Mouse (Mus musculus) cerebellum, postnatal 25 days (tissue): ENCODE data around the gene Rbbp4.
"Not testable (repeated sequence)": the region's sequence is repeated elsewhere in the genome, so short reads cannot be mapped to it uniquely, and the experiment has no call there.

Experiments used
- DNase-seq, 2 experiments: peaks; one replicate each; pipeline ENCODE4 v3.0.0; 2021; ENCODE audit warnings: mixed read lengths in 2 of 2

Rbbp4 gene

DNA sequence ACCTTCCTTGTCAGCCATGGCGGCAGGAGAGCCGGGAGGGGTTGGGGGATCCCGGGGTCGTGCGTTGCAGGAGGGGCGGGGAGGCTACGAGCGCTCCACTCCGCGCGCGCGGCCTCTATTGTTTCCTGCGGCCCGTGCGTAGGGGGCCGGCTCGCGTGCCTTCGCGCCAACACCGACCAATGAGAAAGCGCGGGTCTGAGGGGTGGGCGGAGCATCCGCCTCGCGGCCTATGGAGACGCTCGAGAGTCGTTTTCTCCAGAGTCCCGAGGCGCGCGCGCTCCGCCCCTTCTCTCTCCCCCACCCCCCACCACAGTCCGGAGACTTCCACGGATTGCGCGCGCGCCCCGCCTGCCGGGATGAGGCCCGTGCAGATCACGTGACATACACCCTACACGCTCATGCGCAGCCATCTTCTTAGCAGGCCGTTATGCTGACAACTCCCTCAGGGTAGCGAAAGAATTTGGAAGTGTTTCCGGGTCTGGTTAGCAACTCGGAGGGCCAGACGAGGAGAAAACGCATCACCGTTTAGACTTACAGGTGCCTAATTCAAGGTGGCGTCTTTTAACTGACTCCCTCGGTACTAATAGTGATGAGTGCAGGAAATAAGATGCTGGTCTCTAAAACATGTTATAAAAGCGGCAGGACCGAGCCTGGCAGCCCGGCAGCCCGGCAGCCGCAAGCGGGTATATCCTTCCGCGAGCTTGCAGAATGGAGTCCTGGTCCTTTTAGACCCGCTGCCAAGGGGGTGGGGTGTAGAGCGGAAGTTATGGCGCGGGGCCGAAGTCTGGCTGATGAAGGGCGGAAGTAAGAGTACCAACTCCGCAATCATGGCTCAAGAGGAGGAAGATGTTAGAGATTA, at the start of gene Rbbp4, which contains the start of gene Zbtb8os:
Rbbp4 (minus strand) TSS at position 155 of the 859 bp plus-strand sequence.
Zbtb8os (plus strand) TSS at position 480 of the 859 bp plus-strand sequence.
- peak; percentile 96 to 98 for DNase-seq

DNA sequence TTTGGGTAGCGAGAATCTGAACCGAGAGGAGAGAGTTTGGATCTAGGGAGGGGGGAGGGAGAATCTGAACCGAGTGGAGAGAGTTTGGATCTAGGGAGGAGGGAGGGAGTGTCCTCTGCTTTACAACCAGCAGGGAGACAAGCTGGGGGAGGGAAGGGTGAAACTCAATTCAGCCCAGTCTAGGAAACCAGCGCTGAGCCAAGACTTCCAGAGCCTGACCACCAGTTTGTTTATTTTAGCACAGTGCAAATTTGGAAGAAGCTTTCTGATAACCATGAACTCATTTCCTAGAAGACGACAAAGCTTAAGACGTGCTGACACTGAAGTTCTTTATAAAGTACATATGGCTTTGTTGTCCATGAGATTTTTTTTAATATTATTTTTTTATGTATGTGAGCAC, 49.3 kb upstream of the Rbbp4 start:
- DNase-seq: no peak

DNA sequence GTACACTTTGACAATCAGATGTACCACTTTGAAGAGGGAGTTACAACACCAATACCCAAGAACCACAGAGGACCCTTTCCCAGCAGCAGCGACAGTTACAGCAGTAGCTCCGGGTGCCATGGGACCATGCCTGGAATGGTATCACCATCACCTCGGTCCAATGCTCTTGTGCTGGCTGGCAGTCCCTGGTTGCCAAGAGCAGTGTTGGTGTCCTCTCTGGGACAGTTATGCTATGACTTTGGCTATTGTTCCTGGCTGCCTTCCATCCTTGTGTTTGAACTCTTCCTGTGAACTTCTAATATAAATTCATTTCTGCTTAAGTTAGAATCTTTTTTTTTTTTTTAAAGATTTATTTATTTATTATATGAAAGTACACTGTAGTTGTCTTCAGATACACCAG, 48.4 kb upstream of the Rbbp4 start:
- DNase-seq: no peak

DNA sequence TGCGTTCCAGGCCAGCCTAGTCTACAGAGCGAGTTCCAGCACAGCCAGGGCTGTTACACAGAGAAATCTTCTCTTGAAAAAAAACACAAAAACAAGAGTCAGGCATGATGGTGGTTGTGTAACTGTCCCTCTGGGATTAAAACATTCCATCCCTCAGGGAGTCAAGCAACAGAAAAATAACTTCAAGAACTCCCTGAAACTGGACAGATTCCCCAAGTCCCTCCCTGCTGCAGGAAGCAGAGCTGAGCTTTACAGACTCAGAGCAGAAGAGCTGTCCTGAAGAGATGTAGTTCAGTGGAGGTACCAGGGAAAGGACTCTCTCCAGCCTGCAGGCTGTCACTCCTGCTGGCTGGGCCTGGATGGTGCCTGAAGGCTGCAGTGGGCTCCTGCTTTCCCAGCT, 47.3 kb upstream of the Rbbp4 start:
- no peak for DNase-seq

DNA sequence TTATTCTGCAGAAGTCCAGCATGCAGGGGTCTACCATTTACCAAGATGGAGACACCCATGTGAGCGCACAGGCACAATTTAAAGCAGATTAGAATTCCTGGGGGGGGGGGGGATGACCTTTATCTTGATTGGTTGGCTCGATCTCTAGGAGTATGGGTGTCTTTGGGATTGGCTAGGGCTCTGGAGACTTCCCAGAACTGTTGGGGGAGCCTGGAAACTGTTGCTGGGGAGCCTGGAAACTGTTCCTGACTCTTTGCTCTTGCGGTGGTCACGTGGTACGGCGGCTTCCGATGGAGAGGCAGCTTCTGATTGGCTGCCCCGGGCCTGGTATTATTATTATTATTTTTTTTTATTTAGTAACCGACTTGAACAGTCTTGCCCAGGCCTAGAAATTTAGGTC, 46.9 kb upstream of the Rbbp4 start:
- no peak for DNase-seq

DNA sequence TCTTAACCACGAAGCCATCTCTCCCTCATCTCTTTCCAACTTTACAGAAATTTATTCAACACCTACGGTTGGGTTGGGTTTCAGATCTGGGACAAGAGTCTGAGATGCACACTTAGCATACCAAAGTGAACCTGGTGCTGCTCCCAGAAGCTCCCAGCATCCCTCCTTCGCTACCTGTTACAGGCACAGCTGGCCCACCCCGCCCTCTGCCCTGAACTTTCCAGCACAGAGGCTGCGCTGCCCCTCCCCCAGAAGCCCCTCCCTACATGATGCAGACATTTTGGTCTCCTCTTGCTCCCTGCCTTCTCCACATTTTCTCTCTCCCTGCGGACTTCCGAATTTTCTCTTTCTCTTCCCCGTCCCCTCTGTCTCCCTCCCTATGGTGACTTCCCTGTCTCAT, 46.0 kb upstream of the Rbbp4 start:
- no peak for DNase-seq

DNA sequence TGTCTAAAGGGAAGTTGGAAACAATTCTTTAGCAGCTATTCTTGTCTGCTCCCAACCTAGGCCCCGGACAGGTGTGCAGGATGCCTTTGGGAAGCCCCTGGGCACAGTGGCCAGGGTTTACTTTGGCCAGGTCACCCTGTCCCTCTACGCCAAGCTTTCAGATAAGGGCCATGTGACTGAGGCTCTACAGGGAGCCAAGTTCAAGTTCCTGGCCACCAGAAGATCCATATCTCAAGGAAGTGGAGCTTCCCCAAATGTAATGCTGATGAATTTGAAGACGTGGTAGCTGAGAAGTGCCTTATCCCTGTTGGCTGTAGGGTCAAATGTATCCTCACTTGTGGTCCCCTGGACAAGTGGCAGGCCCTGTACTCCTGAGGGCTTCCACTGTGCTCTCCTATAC, 44.6 kb upstream of the Rbbp4 start:
- no peak for DNase-seq

DNA sequence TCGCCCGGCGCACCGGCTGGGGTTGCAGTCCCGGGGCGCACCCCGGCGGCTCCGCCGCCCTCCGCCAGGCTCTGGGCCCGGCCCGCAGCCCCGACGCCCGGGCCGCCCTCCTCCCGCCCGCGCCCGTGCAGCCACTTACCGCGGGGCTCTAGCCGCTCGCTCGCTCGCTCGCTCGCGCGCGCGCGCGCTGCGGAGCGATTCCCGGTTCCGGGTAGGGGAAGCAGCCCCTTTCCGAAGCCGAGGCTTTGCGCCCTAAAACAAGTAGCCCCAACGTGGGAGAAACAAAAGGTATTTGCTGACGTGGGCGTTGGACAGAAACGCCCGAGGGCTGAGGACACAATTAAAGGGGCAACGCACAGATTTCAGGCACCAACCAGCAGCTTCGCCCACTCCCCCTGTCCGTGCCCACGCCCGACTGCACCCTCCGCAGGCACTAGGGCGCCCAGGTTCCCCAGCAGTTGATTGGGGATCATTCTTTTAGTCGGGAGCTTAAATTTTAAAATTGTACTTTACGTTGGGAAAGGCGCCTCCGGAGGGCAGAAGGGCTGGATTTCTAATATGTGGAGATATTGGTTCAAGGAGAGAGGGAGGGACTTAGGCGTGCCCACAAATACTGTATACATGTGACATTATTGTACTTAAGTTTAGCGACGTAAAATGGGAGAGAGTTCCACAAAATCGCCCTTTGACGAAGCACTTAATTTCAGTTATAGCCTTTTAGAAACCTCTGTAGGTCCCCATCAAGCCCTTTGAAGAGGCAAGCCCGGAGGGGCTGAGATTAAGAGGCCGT, 42.6 kb upstream of the Rbbp4 start, which contains the start of gene Zbtb8a:
Zbtb8a (minus strand) TSS at position 516 of the 790 bp plus-strand sequence.
- DNase-seq: peak; percentile 72

DNA sequence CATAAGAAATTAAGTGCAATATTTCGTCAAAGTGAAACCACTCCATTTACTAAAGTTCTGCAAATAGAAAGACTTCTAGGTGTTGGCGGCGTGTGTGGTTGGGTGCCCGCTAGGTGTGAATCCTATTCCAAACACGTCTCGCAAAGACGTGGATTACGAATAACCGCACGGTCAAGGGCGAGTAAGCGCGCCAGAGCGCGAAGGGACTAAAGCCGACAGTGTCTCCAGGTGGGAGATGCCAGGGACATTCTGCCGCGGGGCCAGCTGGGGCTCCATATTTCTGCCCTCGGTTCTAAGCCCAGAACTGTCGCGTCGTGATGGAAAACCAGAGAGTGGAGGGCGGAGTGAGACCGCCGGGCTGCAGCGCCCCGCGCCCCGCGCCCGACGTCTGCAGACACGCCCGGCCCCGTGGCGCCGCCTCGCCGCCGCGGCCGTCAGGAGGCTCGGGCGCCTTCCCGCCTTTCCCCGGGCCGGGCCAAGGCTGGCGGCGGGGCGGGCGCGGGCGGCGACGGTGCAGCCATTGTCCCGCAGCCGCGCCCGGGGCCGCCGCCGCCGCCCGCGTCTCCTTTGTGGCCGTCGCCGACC, 41.9 kb upstream of the Rbbp4 start:
- peak; percentile 72 to 75 for DNase-seq

DNA sequence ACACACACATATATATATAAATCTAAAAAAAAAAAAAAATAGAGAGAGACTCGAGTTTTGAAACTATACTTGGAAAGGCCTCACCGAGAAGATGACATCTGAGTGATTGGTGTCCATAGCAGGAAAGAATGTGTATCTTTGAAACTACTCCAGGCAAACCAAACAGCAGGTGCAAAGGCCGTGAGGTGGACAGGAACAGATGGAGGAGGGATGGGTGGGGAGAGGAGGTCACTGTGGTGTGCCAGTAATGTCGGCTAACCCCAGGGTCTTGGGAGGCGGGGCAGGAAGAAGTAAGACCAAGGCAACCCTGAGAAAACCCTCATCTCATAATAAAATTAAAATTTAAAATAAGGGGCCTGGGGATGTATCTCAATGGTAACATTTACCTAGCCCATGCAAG, 40.7 kb upstream of the Rbbp4 start:
- DNase-seq: peak in 1 of 2 experiments; percentile 24

DNA sequence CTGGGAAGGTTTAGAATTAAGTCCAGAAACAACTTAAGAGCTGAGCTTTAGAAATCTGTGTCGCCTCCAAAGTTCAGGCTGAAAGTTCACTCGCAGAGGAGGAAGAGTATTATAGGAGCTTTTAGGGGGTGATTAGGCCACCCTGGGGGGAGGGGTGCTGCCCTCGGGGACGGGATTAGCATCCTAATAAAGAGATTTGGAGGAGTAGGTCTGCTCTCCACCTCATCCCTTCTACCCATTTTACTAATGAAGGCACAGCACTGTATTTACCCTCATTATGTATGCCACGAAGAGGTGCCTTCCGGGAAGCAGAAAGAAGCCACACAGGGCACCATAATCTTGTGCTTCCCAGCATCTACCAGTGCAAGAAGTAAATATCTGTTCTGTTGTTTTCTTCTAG, 39.8 kb upstream of the Rbbp4 start:
- no peak for DNase-seq

DNA sequence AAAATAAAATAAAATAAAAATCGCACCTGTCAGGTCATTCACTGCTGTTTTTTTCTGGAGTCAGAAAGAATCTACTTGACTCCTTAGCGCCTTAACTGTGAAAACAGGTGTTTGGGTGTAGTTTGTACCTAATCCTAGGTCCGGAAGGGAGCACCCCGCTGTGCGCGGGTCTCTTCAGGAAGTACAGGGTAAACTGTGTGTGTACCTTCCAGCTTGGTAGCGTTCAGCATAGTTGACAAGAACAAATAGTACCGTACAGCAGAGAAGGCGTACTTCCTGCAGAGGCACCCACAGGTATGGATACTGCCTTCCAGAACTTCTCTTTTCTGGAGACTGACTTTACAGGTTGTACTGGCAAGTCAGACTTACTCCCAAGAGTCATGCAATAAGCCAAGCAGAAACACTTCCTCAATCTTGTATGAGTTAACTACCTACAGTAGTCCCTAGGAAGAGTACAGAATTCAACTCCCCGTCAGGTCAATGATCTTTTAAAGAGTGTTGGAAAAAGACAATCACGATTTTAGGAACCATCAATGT, 39.1 kb upstream of the Rbbp4 start:
- DNase-seq: no peak

DNA sequence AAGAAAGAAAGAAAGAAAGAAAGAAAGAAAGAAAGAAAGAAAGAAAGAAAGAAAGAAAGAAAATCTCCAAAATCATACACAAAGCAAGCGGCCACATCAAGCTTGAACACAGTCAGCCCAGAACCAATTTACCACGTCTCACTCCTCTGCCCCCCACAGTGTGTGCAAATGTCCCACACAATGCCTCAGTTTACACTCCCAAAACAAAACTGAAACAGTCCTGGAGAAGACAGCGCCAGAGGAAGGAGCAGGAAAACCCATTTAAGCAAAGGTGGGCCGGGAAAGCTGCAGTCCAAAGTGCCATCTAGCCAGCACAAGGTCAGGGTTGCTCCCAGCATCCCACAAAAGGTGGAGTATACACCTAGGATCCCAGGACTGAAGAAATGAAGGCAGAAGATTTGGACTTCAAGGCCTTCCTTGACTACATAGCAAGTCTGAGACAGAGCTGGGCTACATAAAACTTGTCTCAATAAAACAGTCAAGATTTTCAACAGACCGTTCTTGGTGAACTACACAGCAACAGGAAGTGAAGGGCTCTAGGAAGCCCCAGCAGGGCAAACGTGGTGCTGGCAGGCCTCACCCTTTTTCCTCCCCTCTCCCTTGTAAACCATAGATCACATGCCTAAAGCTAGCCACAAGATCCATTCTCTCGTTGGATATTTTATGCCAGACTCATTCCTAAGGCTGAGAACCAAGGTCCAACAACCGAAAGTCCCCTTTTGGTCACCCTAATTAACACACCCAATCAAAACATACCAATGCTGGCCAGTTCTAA, 38.2 kb upstream of the Rbbp4 start:
- no peak for DNase-seq

DNA sequence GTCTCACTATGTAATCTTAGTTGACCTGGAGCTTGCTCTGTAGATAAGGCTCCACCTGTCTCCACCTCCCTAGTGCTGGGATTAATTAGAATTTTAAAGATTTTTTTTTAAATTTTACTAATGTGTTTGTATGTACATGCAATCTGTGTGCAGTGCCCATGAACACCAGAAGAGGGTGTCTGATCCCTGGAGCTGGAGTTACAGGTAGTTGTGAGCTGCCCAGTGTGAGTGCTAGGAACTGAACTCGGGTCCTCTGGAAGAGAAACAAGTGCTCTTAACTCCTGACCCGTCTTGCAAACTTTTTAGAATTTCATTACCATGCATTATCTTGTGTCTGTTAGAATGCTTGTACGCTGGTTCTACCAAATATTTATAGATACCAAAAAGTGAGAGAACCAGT, 36.2 kb upstream of the Rbbp4 start:
- no peak for DNase-seq

DNA sequence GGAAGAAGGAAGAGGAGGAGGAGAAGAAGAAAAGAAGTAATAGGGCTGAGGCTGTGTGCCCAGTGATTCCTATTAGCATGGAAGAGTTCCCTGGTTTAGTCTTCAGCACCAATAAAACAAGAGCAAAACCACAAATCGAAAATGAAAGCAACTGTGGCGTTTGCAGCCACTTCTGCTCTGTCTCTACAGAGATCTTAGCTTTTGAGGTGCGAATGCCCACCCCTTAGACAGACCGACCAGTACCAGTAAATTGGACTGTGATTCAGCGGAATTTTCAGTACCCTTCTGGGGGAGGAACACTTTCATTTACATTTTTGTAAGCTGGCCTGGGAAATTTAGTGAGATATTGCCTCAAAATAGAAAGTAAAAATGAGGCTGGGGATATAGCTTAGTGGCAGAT, 30.1 kb upstream of the Rbbp4 start:
- no peak for DNase-seq

DNA sequence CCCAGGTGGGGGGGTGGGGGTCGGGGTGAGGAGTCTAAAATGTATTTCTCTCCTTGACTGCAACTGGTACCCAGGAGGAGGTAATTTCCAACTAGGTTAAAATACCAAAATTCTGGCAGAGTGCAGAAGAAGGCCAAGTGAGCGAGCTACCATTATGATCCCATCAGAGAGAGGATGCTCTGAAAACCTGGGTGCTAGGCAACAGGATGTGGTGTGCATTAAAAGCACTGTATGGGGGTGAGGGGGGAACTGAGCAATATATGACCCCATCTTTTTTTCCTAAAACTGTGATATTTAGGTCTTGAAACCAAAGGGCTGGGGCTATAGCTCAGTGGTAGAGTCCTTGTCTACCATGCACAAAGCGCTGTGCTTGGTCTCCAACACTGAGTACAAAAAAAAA, 29.2 kb upstream of the Rbbp4 start:
- DNase-seq: no peak

DNA sequence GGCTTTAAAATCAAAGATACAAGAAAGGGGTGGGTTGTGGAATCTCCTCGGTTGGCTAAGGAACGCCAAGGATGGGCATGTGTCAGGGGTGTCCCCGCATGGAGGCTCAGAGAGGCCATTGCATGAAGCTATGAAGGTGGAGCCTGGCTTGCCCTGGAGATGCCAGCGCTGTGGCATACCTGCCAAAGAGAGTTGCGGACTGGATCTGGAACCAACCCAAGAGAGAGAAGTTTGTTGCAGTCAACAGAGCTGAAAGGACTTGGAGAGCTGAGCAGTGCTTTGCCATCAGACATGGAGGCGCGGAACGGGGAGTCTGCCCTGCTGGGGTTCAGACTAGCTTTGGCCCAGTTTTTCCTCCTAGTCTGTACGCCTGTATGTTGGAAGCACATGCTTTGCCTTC, 28.3 kb upstream of the Rbbp4 start:
- DNase-seq: no peak

DNA sequence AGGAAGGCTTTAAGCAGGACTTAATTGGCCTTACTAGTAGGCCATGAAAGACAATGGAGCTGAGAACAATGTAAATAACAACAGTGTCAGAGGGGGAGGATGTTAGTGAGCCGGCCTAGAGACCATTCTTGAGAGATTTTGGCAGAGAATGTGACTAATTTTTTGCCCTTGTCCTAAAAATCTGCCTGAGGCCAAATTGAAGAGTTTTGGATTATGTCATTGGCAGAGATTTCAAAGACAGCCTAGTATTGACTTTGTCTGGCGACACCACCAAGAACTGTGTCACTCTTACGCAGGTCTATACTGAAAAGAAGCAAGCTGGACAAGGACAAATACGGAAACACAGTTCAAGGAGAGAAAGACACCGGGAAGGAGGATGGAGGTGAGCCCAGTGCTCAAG, 27.6 kb upstream of the Rbbp4 start:
- no peak for DNase-seq

DNA sequence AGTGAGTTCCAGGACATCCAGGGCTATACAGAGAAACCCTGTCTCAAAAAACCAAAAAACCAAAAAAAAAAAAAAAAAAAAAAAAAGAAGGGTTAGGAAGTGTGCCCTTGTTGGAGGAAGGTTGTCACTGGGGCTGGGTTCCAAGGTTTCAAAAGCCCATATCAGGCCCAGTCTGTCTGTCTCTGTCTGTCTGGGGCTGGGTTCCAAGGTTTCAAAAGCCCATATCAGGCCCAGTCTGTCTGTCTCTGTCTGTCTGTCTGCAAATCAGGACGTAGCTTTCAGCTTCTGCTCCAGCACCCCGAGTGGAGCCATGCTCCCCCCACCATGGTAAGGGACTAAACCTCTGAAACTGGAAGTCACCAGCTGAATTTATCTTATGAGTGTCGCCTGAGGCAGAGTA, 27.1 kb upstream of the Rbbp4 start:
- not testable (repeated sequence) for DNase-seq

DNA sequence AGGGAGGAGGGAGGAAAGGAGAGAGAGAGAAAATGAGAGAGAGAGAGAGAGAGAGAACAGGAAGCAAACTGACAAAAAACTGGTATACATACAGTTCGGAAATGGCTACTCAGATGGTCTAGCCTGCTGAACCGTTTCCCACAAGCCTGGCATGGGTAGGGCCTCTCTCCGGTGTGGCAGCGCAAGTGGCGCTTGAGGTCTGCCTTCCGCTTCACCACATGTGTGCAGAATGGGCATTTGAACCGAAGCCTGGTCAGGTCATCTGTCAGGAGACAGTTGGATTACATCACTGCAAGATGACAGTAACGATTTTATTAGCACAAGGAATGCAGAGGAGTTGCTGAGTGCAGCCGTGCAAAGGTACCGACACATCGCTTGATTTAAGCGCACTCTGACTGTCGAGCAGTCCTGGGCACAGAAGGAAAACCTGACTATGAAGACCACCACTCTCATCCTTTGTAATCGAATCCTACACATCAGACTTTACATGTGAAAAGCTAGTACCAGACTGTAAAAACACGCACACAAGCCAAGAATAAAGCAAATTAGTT, 22.5 kb upstream of the Rbbp4 start:
- DNase-seq: no peak

DNA sequence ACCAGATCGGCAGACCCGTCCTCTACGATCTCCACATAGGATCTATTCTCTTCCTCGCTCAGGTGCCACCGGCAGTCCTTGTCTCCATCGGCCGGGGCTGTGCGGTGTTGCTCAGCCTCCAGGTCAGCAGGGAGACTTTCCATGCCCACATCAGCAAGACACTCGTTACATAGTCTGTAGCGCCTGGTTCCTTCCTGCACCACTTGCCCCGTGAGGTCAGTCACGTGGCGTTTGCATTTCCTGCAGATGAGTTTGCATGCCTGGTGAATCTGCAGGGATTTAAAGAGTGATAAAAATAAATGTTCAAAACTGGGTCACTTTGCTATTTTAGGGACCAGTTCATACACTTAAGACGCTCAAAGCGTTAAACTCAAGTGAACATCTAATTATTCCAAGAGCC, 19.1 kb upstream of the Rbbp4 start:
- no peak for DNase-seq

DNA sequence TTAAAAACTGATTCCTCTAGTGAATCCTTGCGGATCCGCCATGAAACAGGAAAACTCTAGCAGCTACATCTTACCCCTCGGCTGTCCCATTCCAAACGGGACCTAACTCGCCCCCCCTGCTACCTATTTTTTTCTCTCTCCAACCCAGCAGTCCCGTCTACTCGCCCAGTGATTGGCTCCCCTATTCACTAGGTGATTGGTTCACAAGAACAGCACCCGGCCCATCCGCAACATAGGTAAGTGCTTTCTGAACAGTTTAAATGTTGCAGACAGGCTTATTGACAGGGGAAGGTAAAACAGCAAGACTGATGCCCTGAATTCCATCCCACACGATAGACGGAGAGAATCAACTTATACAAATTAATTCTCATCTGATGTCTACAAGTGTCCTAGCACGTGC, 18.0 kb upstream of the Rbbp4 start:
- no peak for DNase-seq
